Mouse (Mus musculus) neural tube, embryonic 13.5 days (tissue): Measurements from ENCODE around the gene Ccdc189. TPM values are rescaled to one million over a fixed set of nuclear protein-coding genes. Genes with fewer than 3 reads are reported as not detected.
A peak's percentile ranks its signal among the peaks of the same experiment; 100 is the strongest.

ENCODE experiments used
- ATAC-seq: fragments of 200-750 bp; cut with Nextera tagmentation; 2 replicates; pipeline ENCODE4 v1.8.0; 2017; ENCODE audit warnings: low read depth, mild to moderate bottlenecking, moderate TSS enrichment, moderate library complexity
- H3K27ac ChIP-seq: fragments of 300-500 bp; sonication (generic); replicated peaks from 2 replicates; pipeline ENCODE4 v1.5.1; 2015; ENCODE audit warnings: moderate library complexity, mild to moderate bottlenecking, inconsistent platforms
- H3K27me3 ChIP-seq: fragments of 300-500 bp; sonication (generic); 2 replicates; pipeline ENCODE4 v1.6.1; 2015; ENCODE audit warnings: mild to moderate bottlenecking, inconsistent platforms
- H3K36me3 ChIP-seq: fragments of 300-500 bp; sonication (generic); 2 replicates; pipeline ENCODE4 v1.6.1; 2015; ENCODE audit warnings: mild to moderate bottlenecking, inconsistent platforms
- H3K4me1 ChIP-seq: fragments of 300-500 bp; sonication (generic); replicated peaks from 2 replicates; pipeline ENCODE4 v1.6.1; 2015; ENCODE audit warnings: inconsistent platforms
- H3K4me2 ChIP-seq: fragments of 300-500 bp; sonication (generic); 2 replicates; pipeline ENCODE4 v1.6.1; 2015; ENCODE audit warnings: inconsistent platforms, mild to moderate bottlenecking, moderate library complexity
- H3K4me3 ChIP-seq: fragments of 300-500 bp; sonication (generic); 2 replicates; pipeline ENCODE4 v1.5.1; 2015; ENCODE audit warnings: mild to moderate bottlenecking, inconsistent platforms
- H3K9ac ChIP-seq: fragments of 300-500 bp; sonication (generic); 2 replicates; pipeline ENCODE4 v1.6.1; 2015; ENCODE audit warnings: moderate library complexity, mild to moderate bottlenecking, inconsistent platforms
- H3K9me3 ChIP-seq: fragments of 300-500 bp; sonication (generic); 2 replicates; pipeline ENCODE4 v1.6.1; 2016; ENCODE audit warnings: inconsistent platforms
- WGBS: fragments of 180-500 bp; shearing (Covaris S2); methylation state at CpG from one replicate; pipeline ENCODE4 v1.1.7; 2015; 5-methylcytosine and 5-hydroxymethylcytosine counted together
- polyA plus RNA-seq: library from polyadenylated mRNA; unstranded; fragments of >200 nt; fragmentation: Nextera tagmentation; extraction: Ambion mirVana; gene quantifications from 2 replicates; pipeline ENCODE4 v1.2.1, GENCODE M21; 2015

The Ccdc189 gene
- polyA plus RNA-seq, 1 experiment from 2014 or later, result 11.2 TPM

DNA sequence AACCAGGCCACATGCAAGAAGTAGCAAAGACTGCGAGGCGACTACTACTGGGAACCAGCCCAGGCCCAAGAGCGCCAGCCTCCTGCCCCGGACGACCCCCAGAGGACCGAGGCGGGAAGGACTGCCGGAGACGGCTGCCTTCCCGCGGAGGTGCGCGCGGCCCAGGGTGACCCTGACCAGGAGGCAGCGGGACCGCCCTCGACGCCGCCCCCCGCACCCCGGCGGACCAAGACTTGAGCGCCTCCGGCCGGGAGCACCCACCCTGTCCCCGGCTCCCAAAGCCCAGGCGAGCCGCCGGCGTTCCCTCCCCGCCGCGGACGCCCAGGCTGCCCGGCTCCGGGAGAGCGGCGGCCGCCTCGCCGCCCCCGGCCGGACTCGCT is 26.1 kb upstream of the Ccdc189 start:
- ATAC-seq, result peak; percentile 49
- WGBS, result 1% methylated on average over 42 of the region's 44 CpGs
- peak overlapping the region; percentile 97 for H3K9ac ChIP-seq

DNA sequence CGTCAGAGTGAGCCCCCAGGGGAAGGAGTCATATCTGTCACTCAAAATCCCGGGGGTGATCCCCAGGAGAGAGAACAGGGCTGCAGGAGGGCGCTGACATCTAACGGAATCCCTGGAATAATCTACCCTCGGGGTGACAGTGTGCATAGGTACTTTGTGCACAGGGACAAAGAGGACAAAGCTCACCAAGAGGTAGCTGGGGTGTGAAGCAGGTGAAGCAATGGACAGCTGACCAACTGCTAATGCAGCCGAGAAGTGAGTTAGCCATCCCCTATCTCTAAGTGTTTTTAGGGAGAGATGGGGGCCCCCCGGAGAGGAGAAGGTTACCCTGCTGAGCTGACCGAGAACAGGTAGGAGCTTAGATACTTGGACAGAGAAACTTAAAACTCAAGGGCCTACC is 25.7 kb upstream of the Ccdc189 start:
- no peaks in the 10 kb centered on the region for H3K27me3 ChIP-seq
- H3K27ac ChIP-seq, result no peak overlapping the region
- WGBS, result 22% methylated on average over 8 of the region's 8 CpGs
- H3K9ac ChIP-seq, result peak overlapping the region; percentile 97
- no peak for ATAC-seq
- peak overlapping the region; percentile 92 for H3K4me2 ChIP-seq
- peaks cover 37% of the 10 kb centered on the region for H3K4me1 ChIP-seq
- H3K9me3 ChIP-seq, result no peaks in the 10 kb centered on the region
- H3K4me3 ChIP-seq, result peak overlapping the region; percentile 99
- peaks cover 35% of the 10 kb centered on the region for H3K36me3 ChIP-seq

More for the DNA sequence above, 26.1 kb upstream of the Ccdc189 start:
- Histone ChIP-seq H3K4me3 (peak overlapping the region; percentile 99), H3K27ac (peak overlapping the region; percentile 88), H3K4me1 (peaks cover 37% of the 10 kb centered on the region), H3K9me3 (no peaks in the 10 kb centered on the region), H3K36me3 (peaks cover 31% of the 10 kb centered on the region), H3K27me3 (no peaks in the 10 kb centered on the region), H3K4me2 (peak overlapping the region; percentile 92)

DNA sequence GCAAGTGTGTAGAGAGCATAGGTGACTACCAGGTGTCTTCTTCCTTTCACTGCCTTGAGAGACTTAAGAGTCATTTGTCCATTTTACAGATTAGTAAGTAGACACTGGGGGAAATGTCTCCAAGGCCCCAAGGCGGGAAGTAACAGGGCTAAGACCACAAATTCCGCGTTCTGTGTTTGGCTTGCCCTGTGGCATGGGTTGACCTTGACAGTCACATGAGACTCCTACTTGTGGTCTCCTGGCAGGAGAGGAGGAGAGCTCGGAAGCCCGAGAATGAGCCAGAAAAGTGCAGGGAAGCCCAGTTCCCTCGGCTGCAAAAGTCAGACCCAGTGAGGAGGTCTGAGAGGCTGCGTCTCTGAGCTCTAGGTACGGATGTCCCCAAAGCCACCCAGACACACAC is 25.1 kb upstream of the Ccdc189 start:
- Histone ChIP-seq H3K4me1 (peaks cover 37% of the 10 kb centered on the region), H3K36me3 (peaks cover 41% of the 10 kb centered on the region), H3K9ac (peak overlapping the region; percentile 97), H3K9me3 (no peaks in the 10 kb centered on the region), H3K4me2 (peak overlapping the region; percentile 92), H3K27ac (no peak overlapping the region), H3K4me3 (peak overlapping the region; percentile 99), H3K27me3 (no peaks in the 10 kb centered on the region)
- no peak for ATAC-seq
- 90% methylated on average over 8 of the region's 8 CpGs for WGBS

DNA sequence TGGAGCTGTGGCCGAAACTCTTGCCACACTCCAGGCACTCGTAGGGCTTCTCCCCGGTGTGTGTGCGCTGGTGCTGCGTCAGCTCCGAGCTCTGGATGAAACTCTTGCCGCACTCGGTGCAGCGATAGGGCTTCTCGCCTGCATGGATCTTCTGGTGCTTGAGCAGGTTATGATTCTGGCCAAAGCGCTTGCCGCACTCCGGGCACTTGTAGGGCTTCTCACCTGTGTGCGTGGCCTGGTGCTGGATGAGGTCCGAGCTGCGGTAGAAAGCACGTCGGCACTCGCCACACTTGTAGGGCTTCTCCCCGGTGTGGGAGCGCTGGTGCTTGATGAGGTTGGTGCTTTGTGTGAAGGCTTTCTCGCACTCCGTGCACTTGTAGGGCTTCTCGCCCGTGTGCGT is 23.2 kb upstream of the Ccdc189 start:
- H3K4me1 ChIP-seq, result peaks cover 22% of the 10 kb centered on the region
- no peak for ATAC-seq
- no peak overlapping the region for H3K9ac ChIP-seq
- H3K4me3 ChIP-seq, result no peak overlapping the region
- H3K9me3 ChIP-seq, result no peaks in the 10 kb centered on the region
- H3K27ac ChIP-seq, result no peak overlapping the region
- 96% methylated on average over 26 of the region's 26 CpGs for WGBS
- H3K4me2 ChIP-seq, result no peak overlapping the region
- no peaks in the 10 kb centered on the region for H3K27me3 ChIP-seq
- H3K36me3 ChIP-seq, result peaks cover 61% of the 10 kb centered on the region

DNA sequence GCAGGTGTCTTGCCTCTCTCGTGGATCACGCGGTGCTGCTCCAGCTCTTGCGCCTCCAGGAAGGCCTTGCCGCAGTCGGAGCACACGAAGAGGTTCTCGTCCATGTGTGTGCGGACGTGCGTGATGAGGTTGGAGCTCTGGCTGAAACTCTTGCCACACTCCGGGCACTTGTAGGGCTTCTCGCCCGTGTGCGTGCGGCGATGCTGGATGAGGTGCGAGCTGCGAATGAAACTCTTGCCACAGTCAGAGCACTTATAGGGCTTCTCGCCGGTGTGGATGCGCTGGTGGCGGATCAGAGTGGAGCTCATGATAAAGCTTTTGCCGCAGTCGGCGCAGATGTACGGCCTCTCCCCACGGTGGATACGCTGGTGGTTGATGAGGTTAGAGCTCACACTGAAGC is 22.6 kb upstream of the Ccdc189 start:
- 97% methylated on average over 29 of the region's 29 CpGs for WGBS
- peaks cover 17% of the 10 kb centered on the region for H3K4me1 ChIP-seq
- H3K9me3 ChIP-seq, result no peaks in the 10 kb centered on the region
- no peak overlapping the region for H3K9ac ChIP-seq
- H3K4me2 ChIP-seq, result no peak overlapping the region
- H3K27me3 ChIP-seq, result no peaks in the 10 kb centered on the region
- peaks cover 66% of the 10 kb centered on the region for H3K36me3 ChIP-seq
- no peak overlapping the region for H3K27ac ChIP-seq
- no peak overlapping the region for H3K4me3 ChIP-seq
- no peak for ATAC-seq

DNA sequence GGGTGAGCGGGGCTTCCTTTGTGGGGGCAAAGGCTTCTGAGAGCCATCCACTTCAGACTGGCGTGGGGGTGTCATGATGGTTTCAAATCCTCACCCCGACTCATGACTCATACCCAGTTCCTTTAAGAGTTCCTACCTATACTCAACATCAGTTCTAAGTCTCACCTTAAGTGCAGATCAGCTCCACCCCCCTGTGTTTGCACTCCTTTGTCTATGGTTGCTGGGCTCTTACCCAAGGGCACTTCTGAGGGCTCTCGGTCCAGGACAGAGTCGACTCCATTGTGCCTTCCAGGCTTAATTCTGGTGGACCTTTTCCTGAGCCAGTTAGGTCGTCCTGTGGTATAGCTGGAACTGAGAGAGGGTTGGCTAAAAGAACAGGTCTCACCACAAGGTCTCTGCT is 18.8 kb upstream of the Ccdc189 start:
- 89% methylated on average over 6 of the region's 6 CpGs for WGBS
- Histone ChIP-seq H3K9ac (no peak overlapping the region), H3K4me2 (no peak overlapping the region), H3K27ac (no peak overlapping the region), H3K9me3 (no peaks in the 10 kb centered on the region), H3K4me1 (no peaks in the 10 kb centered on the region), H3K4me3 (no peak overlapping the region), H3K36me3 (peaks cover 95% of the 10 kb centered on the region), H3K27me3 (no peaks in the 10 kb centered on the region)
- ATAC-seq, result no peak

DNA sequence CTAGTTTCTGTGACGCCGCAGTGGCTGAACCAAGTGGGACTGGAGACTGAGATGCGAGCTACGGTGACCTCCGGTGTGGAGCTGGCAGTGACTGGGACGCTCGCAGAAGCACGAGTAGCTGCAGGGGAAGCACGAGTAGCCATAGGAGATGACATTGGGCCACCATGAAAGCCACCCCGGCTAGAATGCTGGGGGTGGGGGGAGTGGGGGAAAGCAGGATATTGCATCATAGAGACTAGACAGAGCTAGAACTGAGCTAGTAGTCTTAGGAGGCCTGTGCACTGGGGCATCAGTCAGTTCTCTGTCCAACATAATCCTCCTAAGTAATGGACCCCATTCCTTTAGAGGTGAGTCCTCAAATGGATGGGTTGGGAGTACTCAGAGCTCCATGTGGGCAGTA is 15.9 kb upstream of the Ccdc189 start:
- WGBS, result 95% methylated on average over 10 of the region's 10 CpGs
- Histone ChIP-seq H3K27ac (no peak overlapping the region), H3K36me3 (peaks cover 95% of the 10 kb centered on the region), H3K9me3 (no peaks in the 10 kb centered on the region), H3K4me1 (no peaks in the 10 kb centered on the region), H3K4me3 (no peak overlapping the region), H3K4me2 (no peak overlapping the region), H3K9ac (no peak overlapping the region), H3K27me3 (no peaks in the 10 kb centered on the region)
- no peak for ATAC-seq

DNA sequence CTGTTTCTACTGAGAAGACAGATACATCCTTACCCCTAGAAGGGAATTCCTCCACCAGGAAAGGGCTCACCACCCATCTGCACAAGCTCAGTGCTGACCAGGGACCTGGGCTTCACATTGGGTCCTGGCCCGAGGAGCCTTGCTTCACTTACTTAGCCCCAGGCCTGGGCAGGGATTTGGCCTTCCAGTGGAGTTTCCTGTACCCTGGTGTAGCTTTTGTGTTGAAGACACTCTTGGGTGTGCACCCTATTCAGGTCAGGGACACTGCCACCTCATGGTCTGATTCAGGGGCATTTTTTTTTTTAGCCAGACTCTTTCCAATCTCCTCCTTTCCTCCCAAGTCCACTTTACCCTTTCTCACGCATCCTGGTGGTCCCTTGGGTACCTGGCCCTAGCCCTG is 14.5 kb upstream of the Ccdc189 start:
- 91% methylated on average over 2 of the region's 2 CpGs for WGBS
- Histone ChIP-seq H3K4me1 (no peaks in the 10 kb centered on the region), H3K36me3 (peaks cover 94% of the 10 kb centered on the region), H3K27me3 (no peaks in the 10 kb centered on the region), H3K9ac (no peak overlapping the region), H3K27ac (no peak overlapping the region), H3K9me3 (no peaks in the 10 kb centered on the region), H3K4me2 (no peak overlapping the region), H3K4me3 (no peak overlapping the region)
- no peak for ATAC-seq

DNA sequence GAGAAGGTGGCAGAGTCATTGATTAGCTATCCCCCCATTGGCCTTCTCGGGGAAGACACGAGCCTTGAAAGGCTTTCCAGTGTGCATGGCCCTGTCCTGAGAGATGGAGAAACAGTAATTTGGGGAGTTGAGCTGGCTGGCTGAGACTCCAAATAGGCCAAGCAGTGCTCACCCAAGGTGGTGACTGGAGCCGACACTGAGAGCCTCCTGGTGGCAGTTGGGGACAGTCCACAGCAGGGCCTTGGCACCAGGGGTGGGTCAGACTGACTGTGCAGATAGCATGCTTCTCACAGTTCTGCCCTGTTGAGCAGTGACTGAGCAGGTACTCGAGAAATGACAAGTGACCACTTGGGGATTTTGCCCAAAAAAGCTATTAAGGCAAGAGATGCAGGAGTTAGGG is 13.3 kb upstream of the Ccdc189 start:
- no peak overlapping the region for H3K4me2 ChIP-seq
- no peak overlapping the region for H3K9ac ChIP-seq
- peaks cover 94% of the 10 kb centered on the region for H3K36me3 ChIP-seq
- no peaks in the 10 kb centered on the region for H3K4me1 ChIP-seq
- H3K9me3 ChIP-seq, result no peaks in the 10 kb centered on the region
- H3K27ac ChIP-seq, result no peak overlapping the region
- no peaks in the 10 kb centered on the region for H3K27me3 ChIP-seq
- WGBS, result 88% methylated on average over 4 of the region's 4 CpGs
- ATAC-seq, result no peak
- no peak overlapping the region for H3K4me3 ChIP-seq

DNA sequence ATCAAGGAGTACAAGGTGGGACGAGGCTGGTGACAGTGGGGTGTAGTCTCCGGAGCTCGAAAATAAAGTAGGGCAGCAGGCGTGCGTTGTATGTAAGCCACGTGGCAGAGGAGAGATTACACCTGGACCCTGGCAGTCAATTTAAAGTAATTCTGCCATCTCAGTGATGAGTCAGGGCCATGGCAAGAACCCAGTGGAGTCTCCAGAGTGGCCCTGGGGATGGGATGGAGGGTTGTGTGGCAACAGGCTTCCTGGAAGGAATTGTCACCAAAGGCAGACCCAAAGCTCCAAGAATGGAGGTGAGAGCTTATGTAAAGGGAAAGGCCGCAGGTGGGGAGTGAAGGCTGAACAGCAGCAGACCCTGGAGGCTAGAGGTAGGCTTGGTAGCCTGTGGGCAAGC is 12.2 kb upstream of the Ccdc189 start:
- ATAC-seq, result no peak
- no peaks in the 10 kb centered on the region for H3K27me3 ChIP-seq

DNA sequence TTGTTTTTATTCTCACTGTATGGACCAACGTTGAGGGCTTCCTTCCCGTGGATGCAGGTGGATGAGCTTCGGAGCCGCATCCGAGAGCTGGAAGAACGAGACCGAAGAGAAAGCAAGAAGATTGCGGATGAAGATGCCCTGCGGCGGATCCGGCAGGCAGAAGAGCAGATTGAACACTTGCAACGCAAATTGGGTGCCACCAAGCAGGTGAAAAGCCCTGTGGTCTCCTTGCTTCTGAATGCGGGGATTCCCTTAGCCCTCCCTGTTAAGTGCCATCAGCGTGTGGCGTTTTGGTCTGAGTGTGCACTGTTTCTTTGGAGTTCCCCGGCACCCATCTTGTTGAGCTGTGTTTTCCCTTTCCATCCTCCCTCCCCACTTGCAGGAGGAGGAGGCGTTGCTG is 8.4 kb upstream of the Ccdc189 start:
- no peak overlapping the region for H3K9ac ChIP-seq
- ATAC-seq, result no peak

More for the DNA sequence above, 12.2 kb upstream of the Ccdc189 start:
- Histone ChIP-seq H3K36me3 (peaks cover 96% of the 10 kb centered on the region), H3K27ac (no peak overlapping the region), H3K9ac (no peak overlapping the region), H3K4me1 (no peaks in the 10 kb centered on the region), H3K4me2 (no peak overlapping the region), H3K9me3 (no peaks in the 10 kb centered on the region), H3K4me3 (no peak overlapping the region)
- 96% methylated on average over 7 of the region's 7 CpGs for WGBS

DNA sequence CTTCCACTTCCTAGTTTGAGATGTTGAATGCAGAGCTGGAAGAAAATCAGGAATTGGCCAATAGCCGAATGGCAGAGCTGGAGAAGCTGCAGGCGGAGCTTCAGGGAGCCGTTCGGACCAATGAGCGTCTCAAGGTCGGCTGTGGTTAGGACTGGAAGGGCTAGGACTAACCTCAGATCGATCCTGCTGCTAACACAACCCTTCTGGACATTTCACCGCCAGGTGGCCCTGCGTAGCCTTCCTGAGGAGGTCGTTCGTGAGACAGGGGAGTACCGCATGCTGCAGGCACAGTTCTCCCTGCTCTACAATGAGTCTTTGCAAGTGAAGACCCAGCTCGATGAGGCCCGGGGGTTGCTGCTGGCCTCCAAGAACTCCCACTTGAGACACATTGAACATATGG is 4.2 kb upstream of the Ccdc189 start:
- no peak for ATAC-seq
- Histone ChIP-seq H3K36me3 (peaks cover 80% of the 10 kb centered on the region), H3K9me3 (no peaks in the 10 kb centered on the region), H3K27me3 (no peaks in the 10 kb centered on the region), H3K4me3 (no peak overlapping the region), H3K4me2 (no peak overlapping the region), H3K4me1 (peaks cover 15% of the 10 kb centered on the region), H3K9ac (no peak overlapping the region), H3K27ac (no peak overlapping the region)
- 92% methylated on average over 14 of the region's 14 CpGs for WGBS

More for the DNA sequence above, 8.4 kb upstream of the Ccdc189 start:
- Histone ChIP-seq H3K27ac (no peak overlapping the region), H3K4me2 (no peak overlapping the region), H3K27me3 (no peaks in the 10 kb centered on the region), H3K9me3 (no peaks in the 10 kb centered on the region), H3K36me3 (peaks cover 99% of the 10 kb centered on the region), H3K4me1 (no peaks in the 10 kb centered on the region), H3K4me3 (no peak overlapping the region)
- WGBS, result 96% methylated on average over 17 of the region's 17 CpGs

DNA sequence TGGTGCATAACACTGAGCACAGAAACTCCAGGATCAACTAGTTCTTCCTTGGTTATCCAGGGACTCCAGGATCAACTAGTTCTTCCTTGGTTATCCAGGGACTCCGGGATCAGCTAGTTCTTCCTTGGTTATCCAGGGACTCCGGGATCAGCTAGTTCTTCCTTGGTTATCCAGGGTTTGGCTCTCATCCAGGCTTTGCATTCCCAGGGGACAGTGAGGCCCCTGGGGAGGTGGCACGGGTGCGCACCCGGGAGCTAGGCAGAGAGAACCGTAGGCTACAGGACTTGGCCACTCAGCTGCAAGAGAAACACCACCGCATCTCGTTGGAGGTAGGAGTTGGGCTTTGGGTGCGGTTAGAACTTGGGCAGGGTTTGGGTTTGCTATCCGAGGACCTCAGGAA is 2.7 kb upstream of the Ccdc189 start:
- Histone ChIP-seq H3K4me2 (no peak overlapping the region), H3K36me3 (peaks cover 65% of the 10 kb centered on the region), H3K9ac (no peak overlapping the region), H3K9me3 (no peaks in the 10 kb centered on the region), H3K27me3 (no peaks in the 10 kb centered on the region), H3K4me3 (no peak overlapping the region), H3K27ac (no peak overlapping the region), H3K4me1 (peaks cover 24% of the 10 kb centered on the region)
- 88% methylated on average over 10 of the region's 10 CpGs for WGBS
- ATAC-seq, result no peak
